Mouse (Mus musculus) testis, postnatal 14 days (tissue): ENCODE measurements around the gene Tekt3.

Experiments used
- DNase-seq: peaks from one replicate; pipeline ENCODE4 v3.0.0; 2021; ENCODE audit warnings: low spot score

Tekt3 gene

DNA sequence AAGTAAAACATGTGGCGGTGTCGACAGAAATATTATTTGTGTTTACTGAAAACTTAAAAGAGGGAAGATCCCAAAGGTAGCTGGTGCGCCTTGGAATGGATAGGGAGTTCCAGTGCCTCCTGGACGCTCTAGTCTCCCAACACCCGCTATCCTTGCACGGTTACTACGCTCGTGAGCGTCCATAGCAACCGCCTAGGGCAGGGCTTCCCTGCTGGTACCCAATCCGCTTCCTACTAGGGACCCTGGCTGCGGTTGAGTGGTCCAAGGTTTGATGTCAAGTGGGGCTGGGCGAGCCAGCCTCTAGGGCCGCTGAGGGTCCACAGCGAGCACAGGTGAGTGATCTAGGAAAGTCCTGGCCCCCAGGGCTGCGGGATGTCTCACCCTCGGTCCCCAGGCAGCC, at the start of gene Tekt3:
Tekt3 (plus strand) TSS at position 209 of the 400 bp plus-strand sequence.
- DNase-seq = peak; percentile 49

DNA sequence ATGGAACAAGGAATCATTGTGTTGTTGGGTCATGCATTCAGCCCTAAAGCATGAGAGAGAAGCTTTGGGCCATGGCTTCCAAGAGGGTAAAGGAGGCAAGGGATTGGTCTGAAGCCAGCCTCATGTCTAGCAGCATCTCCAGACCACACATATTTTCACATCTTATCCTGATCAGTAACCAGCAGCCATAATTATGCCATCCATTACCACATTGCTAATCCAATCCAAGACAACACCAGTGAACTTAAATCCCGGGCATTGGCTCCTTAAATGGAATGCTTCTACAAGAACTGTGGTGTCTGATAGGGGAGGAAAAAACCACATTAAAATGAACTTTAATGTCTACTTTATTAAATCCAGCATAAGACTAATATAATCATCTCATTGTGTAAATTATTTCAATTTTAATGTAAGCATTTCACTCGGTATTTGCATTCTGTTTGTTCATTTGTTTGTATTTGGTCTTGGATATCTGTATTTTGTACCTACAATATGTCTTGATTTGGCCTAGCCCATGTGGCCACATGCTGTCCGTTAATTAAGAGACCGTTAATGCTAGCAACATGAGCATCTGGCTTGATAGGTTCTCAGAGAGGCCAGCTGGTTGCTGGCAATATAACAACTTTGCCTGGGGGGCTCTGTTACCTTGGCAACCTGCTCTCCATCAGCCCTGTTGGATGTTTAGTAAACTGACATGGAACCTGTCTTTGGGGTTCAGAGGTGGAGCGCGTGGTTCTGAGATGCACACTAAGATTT, 43.9 kb upstream of the Tekt3 start:
- no peak for DNase-seq

GRCm38 (mm10) chr11:63018083-63018622, 43.3 kb upstream of the Tekt3 start:
- no peak for DNase-seq

DNA sequence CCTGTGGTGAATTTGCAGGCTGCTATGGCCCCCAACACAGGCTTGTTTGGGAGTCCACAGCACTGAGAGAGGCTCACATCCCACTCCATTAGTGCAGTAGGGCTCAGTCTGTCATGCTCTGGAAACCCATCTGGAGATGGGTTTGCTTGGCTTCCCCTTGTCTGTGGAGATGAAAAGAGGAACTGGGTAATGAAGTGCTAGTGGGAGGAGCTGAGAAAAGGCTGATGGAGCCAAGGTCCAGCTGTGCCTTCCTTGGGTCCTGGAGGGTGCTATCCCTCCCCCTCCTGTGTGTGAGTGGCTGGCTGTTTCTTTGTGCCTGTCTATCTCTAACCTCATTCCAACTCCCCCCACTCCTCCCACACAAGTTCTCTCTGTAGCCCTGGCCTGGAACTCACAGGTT, 40.8 kb upstream of the Tekt3 start:
- DNase-seq = peak; percentile 39

- no peak for DNase-seq
These were observed 40.2 kb upstream of the Tekt3 start for GRCm38 (mm10) chr11:63021141-63021806.

DNA sequence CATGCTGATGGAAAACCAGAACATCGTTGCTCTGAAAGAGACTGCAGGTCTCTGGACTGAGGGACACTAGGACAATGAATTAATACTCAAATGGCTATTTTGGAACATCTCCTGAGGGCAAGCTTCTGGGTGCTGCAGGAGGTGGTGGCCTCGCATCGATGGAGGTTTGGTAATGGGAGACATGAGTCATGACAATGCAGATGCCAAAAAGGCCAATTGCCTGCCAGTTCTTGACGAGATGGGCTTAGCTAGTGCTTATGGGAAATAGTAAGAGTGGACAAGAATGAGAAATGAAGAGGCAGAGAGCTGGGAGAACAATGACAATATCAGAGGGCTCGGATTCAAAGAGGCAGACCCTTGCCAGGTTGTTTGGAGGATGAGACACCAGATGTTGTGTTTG, 38.0 kb upstream of the Tekt3 start:
- no peak for DNase-seq

GRCm38 (mm10) chr11:63024136-63024535, 37.3 kb upstream of the Tekt3 start:
- DNase-seq = peak; percentile 45

DNA sequence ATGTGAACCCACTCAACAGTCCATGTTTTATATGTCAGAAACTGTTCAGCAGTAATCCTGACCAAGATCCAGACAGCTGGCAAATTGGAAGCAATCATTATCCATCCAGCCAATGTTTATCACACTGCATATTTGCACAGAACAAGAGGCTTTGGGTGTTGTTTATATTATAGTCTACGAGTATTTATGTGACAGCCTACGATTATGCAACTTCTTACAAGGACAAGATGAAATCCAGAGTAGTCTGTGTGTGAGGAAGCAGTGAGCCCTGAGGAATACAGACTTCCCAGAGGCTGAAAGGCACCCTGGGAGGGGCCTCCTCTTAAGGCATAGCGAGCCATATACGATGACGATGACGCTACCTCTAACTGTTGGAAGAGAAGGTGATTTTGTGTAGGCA, 36.0 kb upstream of the Tekt3 start:
- no peak for DNase-seq

DNA sequence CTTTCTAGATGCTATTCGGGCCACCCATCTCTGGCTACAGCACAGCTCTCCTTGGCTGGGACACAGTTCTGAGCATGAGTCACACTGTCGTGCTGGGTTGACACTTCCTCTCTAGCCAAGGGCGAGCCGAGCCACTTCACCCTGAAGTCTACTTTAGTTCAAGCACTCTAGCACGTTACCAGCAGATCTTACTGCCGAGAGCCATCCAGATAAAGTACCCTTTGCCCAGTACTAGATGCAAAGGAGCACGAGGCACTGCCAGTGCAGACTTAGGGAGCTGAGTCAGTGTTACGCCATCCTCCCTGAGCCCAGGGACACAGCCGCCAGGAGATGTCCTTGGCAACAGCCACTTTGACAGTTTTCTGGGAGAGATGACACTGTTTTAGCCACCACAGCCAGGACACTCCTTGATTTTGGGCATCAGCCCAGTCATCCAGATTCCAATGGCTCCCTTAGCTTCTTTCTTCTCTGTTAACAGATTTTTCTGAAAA, 34.8 kb upstream of the Tekt3 start:
- DNase-seq = no peak

- no peak for DNase-seq
These were observed 33.3 kb upstream of the Tekt3 start for GRCm38 (mm10) chr11:63028131-63028530.

DNA sequence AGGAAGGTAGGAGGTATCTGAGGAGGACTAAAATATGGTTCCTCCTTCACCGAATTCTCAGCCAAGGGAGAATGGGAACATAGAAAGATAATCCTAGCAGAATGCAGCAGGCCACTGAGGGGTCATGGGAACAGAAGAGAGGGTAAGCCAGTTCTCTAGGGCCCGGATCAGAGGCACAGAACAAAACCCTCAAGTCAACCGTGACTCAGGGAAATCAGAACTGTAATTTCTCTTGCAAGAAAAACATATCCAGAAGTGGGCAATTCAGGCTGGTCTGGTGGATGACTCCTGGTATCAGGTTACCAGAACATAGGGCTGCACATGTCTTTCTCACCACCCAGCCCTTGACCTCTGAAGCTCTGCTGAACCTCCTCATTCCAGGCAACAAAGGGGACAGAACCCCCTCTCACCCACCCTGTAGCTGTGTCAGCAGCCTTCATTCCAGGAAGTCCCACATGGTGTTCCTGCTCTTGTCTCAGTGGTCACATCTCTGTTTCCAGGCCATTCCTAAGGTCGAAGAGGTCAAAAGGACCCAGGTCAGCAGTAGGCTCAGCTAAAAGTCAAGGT, 32.2 kb upstream of the Tekt3 start:
- DNase-seq = no peak

DNA sequence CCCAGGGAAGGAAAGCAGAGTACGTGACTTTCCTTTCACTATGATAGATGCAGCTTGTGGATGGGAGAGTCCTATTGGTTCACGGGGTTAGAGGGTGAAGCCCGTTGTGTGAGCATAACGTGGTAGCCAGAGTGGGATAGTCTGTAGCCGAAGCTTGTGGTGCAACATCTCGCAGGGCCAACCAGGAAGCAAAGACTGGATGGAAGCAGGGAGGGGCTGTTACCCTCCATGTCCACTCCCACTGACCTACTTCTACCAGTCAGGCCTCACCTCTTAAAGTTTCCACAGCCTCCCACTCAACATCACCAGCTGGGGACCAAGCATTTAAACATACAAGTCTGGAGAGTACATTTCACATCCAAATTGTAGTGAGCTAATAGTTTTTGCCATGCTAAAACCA, 31.7 kb upstream of the Tekt3 start:
- DNase-seq = no peak

DNA sequence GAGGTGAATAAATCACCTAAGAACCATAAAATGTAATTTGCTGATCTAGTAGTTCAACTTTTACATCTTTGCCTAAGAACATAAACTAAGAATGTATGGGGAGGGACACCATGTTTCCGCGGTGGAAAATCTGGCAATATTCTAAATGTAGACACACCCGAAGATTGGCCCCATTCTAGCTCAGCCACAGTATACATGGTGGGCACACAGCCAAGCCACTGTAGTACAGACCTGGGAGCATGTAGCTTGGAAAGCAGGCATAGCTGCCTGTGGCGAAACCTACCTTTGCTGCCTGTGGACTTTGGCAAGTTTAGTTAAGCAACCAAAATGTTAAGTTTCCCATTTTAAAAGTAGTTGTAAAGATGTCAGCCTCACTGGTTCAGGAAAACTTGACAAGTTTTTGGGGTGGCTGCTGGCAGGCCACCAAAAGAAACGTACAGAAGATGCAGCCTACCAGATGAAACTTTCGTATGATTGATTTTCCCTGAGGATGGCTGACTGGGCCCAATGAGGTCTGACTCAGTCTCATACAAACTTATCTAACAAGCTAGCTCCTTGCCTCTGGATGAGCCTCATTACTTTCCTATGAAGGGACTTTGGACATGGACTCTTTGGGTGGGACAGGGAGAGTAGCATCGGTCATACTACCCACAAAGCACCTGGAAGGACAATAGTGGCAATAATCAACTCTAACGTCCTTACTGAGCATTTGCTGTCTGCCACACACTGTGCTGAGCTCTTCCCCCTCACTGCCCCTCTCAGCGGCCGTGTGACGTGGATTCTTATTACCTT, 25.8 kb upstream of the Tekt3 start:
- no peak for DNase-seq

- DNase-seq = no peak
These were observed 21.3 kb upstream of the Tekt3 start for GRCm38 (mm10) chr11:63040002-63040661.

DNA sequence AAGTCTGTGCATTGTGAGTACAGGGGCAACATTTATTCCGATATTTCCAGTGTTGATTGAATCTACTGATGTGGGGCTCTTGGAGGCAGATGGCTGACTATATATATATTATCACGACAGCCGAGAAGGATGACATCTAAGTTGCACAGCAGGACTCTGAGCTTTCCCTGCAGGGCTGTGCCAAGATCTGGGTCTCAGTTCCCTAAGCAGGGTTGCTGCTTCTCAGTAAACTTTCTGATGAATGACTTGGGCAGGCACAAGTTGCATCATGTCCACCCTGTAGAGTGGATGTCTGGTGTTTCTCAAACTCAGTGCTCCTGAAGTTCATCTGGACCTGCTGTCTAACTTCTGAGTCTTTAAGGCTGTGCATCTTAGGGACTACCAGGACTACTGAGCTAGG, 15.7 kb upstream of the Tekt3 start:
- no peak for DNase-seq

DNA sequence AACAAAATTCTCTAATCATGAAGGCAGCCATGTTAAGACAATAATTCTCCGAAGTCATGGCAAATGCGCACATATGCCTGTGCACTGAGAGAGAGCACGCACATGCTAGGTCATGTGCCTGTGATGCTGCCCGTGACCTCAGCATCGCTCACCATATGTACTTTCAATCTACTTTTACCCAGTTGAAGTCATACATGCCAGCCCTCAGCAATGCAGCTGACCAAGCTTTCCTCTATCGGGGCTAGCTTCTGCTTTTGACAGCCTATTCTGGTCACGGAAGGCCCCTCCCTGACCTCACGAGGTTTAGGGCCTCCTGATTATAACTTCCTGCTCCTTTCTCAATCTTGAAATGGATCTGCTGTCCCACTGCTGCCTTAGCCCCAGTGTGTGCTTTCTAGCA, 15.1 kb upstream of the Tekt3 start:
- DNase-seq = no peak

- DNase-seq = no peak
These were observed 11.0 kb upstream of the Tekt3 start for GRCm38 (mm10) chr11:63050362-63050932.

DNA sequence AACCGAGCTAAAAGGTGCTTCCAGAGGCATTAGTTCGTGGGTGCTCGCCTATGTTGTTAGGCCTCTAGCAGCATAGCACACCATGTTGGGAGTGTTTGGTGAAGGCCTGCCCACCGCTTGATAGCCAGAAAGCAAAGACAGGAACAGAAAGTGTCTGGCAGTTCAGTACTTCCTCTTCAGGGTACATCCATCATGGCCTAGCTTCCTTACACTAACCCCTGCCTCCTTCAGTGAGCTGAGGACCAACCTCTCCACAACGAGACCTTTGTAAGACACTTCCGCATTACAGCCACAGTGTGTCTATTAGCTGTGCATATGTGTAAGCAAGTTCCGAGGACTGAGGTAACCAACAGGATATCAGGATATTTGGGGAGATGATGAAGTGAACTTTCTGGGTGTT, 10.4 kb upstream of the Tekt3 start:
- DNase-seq = no peak

DNA sequence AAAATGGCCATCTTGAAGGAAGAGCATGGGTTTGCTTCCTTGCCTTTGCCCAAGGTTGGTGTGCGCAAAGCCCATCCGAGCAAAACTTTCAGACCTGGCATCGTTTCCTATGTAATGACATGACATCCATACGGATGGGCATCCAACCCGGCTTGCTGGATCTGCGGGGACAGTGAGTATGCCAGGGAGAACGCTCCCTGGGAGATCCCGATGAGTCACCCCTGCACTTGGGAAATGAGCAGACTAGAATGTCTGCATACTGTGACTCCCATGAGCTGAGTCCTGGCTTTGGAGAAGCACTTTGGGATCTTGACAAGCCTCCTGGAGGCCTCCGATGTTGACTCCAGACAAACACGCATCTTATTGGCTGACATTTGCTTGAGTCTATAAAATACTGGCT, 9.5 kb upstream of the Tekt3 start:
- no peak for DNase-seq

- no peak for DNase-seq
These were observed 5.9 kb upstream of the Tekt3 start for GRCm38 (mm10) chr11:63055596-63055995.

- DNase-seq = no peak
These were observed 3.0 kb upstream of the Tekt3 start for GRCm38 (mm10) chr11:63058375-63058952.
